Mouse (Mus musculus): ENCODE data around the gene Nipal4. TPM values are rescaled to one million over a fixed set of nuclear protein-coding genes. Genes with fewer than 3 reads are reported as not detected.

Nipal4 gene
- polyA plus RNA-seq (2016; fragmentation: Nextera tagmentation; extraction: Ambion mirVana) = 0.79 TPM in 2 replicates

DNA sequence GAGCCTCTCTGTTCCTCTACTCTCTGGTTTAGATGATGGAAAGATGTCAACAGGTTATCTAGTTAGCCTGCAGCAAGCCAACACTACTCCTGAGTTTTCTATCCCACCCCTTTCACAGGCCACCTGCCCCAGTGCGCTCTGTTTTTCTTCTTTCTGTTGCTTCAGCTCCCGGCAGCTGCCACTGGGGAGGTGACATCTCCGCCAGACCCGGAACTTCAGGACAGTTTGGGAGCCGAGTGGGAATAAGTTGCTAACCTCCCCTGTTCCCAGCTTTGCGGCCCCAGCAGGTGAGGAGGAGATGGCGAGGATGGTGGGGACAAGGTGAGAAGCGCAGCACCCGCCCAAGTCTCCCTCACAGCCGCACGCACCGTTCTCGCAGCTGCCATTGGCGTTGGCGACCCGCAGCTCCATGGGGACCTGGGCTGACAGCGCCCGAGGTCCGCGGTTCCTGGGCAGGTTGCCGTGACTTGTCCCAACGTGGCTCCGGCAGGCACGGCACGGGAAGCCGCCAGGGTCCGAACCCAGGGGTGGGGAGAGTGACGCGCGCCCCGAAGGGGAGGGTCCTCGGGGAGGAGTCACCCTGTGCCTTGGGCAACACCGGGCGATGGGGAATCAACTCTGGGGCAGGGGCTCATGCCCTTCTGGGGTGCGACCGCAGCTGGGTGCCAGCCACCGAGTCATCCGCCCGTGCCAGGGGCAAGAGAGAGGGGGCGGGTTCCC is at the start of gene Nipal4:
TSS of gene Nipal4 (minus strand) at position 643 of the 720 bp plus-strand sequence.
- Histone ChIP-seq H3K4me1 (replicated peaks) (peaks cover 16% of the 10 kb centered on the region), H3K9ac (replicated peaks) (peak within 1 kb of the TSS; percentile 63), H3K27me3 (peaks cover 40% of the 10 kb centered on the region), H3K9me3 (no peaks in the 10 kb centered on the region), H3K36me3 (no peaks in the 10 kb centered on the region), H3K27ac (no peak within 1 kb of the TSS), H3K4me2 (peak within 1 kb of the TSS; percentile 97), H3K4me3 (replicated peaks) (peak within 1 kb of the TSS; percentile 54)
- under 1% methylated on average over 40 of the region's 40 CpGs for WGBS
- ATAC-seq (ENCODE audit: insufficient number of reproducible peaks, insufficient read depth, low FRiP score, low TSS enrichment, low read depth) = no peak

GRCm38 (mm10) chr11:46215354-46215753 is 49.0 kb upstream of the Nipal4 start:
- no peak; the same call in 1 of the 2 replicates for ATAC-seq (ENCODE audit: insufficient number of reproducible peaks, insufficient read depth, low FRiP score, low TSS enrichment, low read depth)
- H3K27ac ChIP-seq = peak overlapping the region; percentile 93

DNA sequence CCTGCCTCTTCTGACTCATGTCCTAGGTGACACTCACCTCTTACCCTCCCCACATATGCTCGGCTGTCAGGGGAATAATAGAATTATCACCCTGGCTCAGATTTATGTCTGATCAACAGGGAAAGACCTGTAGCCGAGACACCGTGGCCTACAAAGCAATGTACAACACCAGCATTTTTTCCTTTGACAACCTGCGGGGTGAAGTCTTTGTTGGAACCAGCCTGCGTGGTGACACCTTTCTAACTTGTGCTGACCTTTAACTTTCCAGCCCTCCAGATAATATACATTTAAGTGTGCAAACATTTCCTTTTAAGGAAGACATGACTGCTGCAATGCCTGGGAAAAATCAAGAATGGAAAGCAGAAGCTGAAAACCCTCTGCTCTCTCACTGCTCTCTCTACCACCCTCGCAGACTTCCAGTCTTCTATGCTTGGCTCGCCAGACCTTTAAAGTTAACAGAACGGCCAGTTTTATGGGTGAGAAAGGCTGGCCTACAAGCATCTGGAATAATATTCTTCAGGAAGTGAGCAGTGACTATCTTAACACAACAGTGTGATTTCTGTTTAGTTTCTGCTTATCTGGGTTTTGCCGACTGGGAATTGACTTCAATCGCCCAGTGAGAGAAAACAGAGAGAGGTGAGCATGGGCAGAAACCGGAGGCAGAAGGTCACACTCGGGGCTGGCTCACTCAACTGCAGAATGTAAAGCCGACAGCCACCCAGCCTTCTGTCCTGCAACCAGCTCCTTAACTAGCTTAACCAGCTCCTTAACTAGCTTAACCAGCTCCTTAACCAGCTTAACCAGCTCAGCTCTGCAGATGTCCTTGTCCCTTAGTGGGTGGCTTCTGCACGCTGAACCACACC is 48.3 kb upstream of the Nipal4 start:
- peak overlapping the region; percentile 24; the same call in 1 of the 2 replicates for H3K9ac ChIP-seq (replicated peaks)
- H3K9me3 ChIP-seq = no peaks in the 10 kb centered on the region
- H3K4me2 ChIP-seq = peak overlapping the region; percentile 19; the same call in 1 of the 2 replicates
- H3K36me3 ChIP-seq = no peaks in the 10 kb centered on the region
- H3K4me1 ChIP-seq (replicated peaks) = peaks cover 33% of the 10 kb centered on the region
- H3K27ac ChIP-seq = peak overlapping the region; percentile 93
- no peaks in the 10 kb centered on the region for H3K27me3 ChIP-seq
- no peak; the same call in 1 of the 2 replicates for ATAC-seq (ENCODE audit: insufficient number of reproducible peaks, insufficient read depth, low FRiP score, low TSS enrichment, low read depth)
- WGBS = 25% methylated on average over 14 of the region's 14 CpGs
- H3K4me3 ChIP-seq (replicated peaks) = no peak overlapping the region

More at GRCm38 (mm10) chr11:46215354-46215753, 49.0 kb upstream of the Nipal4 start:
- Histone ChIP-seq H3K9ac (replicated peaks) (no peak overlapping the region), H3K9me3 (no peaks in the 10 kb centered on the region), H3K4me2 (0 out of 2 replicates have a peak overlapping the region, but pooled peaks have one; percentile 19), H3K4me1 (replicated peaks) (peaks cover 37% of the 10 kb centered on the region), H3K4me3 (replicated peaks) (no peak overlapping the region), H3K27me3 (no peaks in the 10 kb centered on the region), H3K36me3 (0 out of 2 replicates have a peak, but pooled peaks cover 2% of the 10 kb centered on the region)
- 17% methylated on average over 3 of the region's 3 CpGs for WGBS

- peak overlapping the region; percentile 93 for H3K27ac ChIP-seq
- no peak overlapping the region for H3K4me3 ChIP-seq (replicated peaks)
- peaks cover 33% of the 10 kb centered on the region for H3K4me1 ChIP-seq (replicated peaks)
- H3K9ac ChIP-seq (replicated peaks) = peak overlapping the region; percentile 24; the same call in 1 of the 2 replicates
- H3K27me3 ChIP-seq = no peaks in the 10 kb centered on the region
- no peaks in the 10 kb centered on the region for H3K9me3 ChIP-seq
- no peaks in the 10 kb centered on the region for H3K36me3 ChIP-seq
- peak; percentile 89 for ATAC-seq (ENCODE audit: insufficient number of reproducible peaks, insufficient read depth, low FRiP score, low TSS enrichment, low read depth)
- 31% methylated on average over 5 of the region's 5 CpGs for WGBS
- peak overlapping the region; percentile 2; the same call in 1 of the 2 replicates for H3K4me2 ChIP-seq
Measured at GRCm38 (mm10) chr11:46213844-46214243, 47.5 kb upstream of the Nipal4 start.

GRCm38 (mm10) chr11:46211858-46212257 is 45.5 kb upstream of the Nipal4 start:
- H3K27me3 ChIP-seq = no peaks in the 10 kb centered on the region
- no peak overlapping the region for H3K27ac ChIP-seq
- no peak for ATAC-seq (ENCODE audit: insufficient number of reproducible peaks, insufficient read depth, low FRiP score, low TSS enrichment, low read depth)
- 36% methylated on average over 3 of the region's 3 CpGs for WGBS
- H3K4me3 ChIP-seq (replicated peaks) = no peak overlapping the region
- peaks cover 13% of the 10 kb centered on the region; the same call in 1 of the 2 replicates for H3K36me3 ChIP-seq
- H3K9me3 ChIP-seq = no peaks in the 10 kb centered on the region
- no peak overlapping the region for H3K4me2 ChIP-seq
- no peak overlapping the region for H3K9ac ChIP-seq (replicated peaks)
- peaks cover 33% of the 10 kb centered on the region for H3K4me1 ChIP-seq (replicated peaks)

DNA sequence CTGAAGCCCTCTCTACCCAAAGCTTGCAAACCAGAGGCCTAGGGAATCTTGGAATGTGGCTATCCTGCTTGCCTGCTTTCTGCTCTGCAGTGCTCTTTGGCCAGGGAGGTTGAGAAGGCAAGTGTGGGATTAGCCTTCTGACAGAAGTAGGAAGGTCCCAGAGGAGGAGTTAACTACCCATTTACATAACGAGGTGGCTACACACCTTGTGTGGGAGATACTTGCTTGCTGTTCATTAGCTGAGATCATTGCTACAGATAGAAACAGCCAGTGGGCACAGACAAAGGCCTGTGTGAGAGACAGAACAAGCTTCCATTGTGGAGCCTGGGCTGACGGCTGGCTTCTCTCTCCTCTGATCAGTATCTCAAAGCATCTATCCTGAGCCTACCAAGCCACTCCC is 43.6 kb upstream of the Nipal4 start:
- Histone ChIP-seq H3K36me3 (peaks cover 29% of the 10 kb centered on the region; the same call in 1 of the 2 replicates), H3K9me3 (no peaks in the 10 kb centered on the region), H3K4me3 (replicated peaks) (no peak overlapping the region), H3K27me3 (no peaks in the 10 kb centered on the region), H3K4me2 (no peak overlapping the region), H3K4me1 (replicated peaks) (peaks cover 35% of the 10 kb centered on the region), H3K27ac (no peak overlapping the region), H3K9ac (replicated peaks) (no peak overlapping the region)
- 70% methylated on average over 2 of the region's 2 CpGs for WGBS
- no peak for ATAC-seq (ENCODE audit: insufficient number of reproducible peaks, insufficient read depth, low FRiP score, low TSS enrichment, low read depth)

- ATAC-seq (ENCODE audit: insufficient number of reproducible peaks, insufficient read depth, low FRiP score, low TSS enrichment, low read depth) = no peak
- H3K9ac ChIP-seq (replicated peaks) = no peak overlapping the region
- H3K4me2 ChIP-seq = no peak overlapping the region
- H3K4me1 ChIP-seq (replicated peaks) = peaks cover 14% of the 10 kb centered on the region; the same call in 1 of the 2 replicates
- H3K4me3 ChIP-seq (replicated peaks) = no peak overlapping the region
- peaks cover 30% of the 10 kb centered on the region; the same call in 1 of the 2 replicates for H3K36me3 ChIP-seq
- WGBS = 42% methylated on average over 17 of the region's 17 CpGs
- no peaks in the 10 kb centered on the region for H3K9me3 ChIP-seq
- H3K27me3 ChIP-seq = no peaks in the 10 kb centered on the region
- H3K27ac ChIP-seq = no peak overlapping the region
Measured at GRCm38 (mm10) chr11:46205639-46206409, 39.5 kb upstream of the Nipal4 start.

- ATAC-seq (ENCODE audit: insufficient number of reproducible peaks, insufficient read depth, low FRiP score, low TSS enrichment, low read depth) = no peak
- WGBS = 90% methylated on average over 9 of the region's 9 CpGs
Measured at GRCm38 (mm10) chr11:46204841-46205240, 38.5 kb upstream of the Nipal4 start.

DNA sequence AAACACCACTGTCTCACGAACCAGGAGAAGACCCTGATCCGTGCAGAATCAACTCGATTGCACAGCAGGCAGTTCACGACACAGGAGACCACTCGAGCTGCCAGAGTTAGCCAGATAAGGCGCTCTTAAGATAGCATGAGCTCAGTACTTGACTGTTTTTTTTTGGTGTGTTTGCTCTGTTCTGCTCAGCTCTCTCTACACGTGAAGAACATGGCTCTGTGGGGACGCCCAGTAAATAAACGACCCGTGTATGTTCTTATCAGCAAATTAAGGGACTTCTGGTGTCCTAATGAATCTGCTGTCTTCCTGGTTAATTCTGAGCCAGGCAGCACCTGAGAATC is 36.2 kb upstream of the Nipal4 start:
- Histone ChIP-seq H3K4me3 (replicated peaks) (no peak overlapping the region), H3K27ac (no peak overlapping the region)

More at GRCm38 (mm10) chr11:46204841-46205240, 38.5 kb upstream of the Nipal4 start:
- H3K9me3 ChIP-seq = no peaks in the 10 kb centered on the region
- H3K9ac ChIP-seq (replicated peaks) = no peak overlapping the region
- no peak overlapping the region for H3K4me2 ChIP-seq
- H3K27me3 ChIP-seq = no peaks in the 10 kb centered on the region
- H3K4me3 ChIP-seq (replicated peaks) = no peak overlapping the region
- no peak overlapping the region for H3K27ac ChIP-seq
- H3K4me1 ChIP-seq (replicated peaks) = peaks cover 14% of the 10 kb centered on the region; the same call in 1 of the 2 replicates
- peaks cover 39% of the 10 kb centered on the region; the same call in 1 of the 2 replicates for H3K36me3 ChIP-seq

GRCm38 (mm10) chr11:46201636-46202546 is 35.6 kb upstream of the Nipal4 start:
- H3K4me1 ChIP-seq (replicated peaks) = peaks cover 14% of the 10 kb centered on the region; the same call in 1 of the 2 replicates
- no peak overlapping the region for H3K27ac ChIP-seq
- H3K36me3 ChIP-seq = peaks cover 53% of the 10 kb centered on the region
- H3K27me3 ChIP-seq = no peaks in the 10 kb centered on the region
- no peaks in the 10 kb centered on the region for H3K9me3 ChIP-seq
- H3K4me2 ChIP-seq = no peak overlapping the region
- 47% methylated on average over 20 of the region's 20 CpGs for WGBS
- H3K4me3 ChIP-seq (replicated peaks) = no peak overlapping the region
- no peak overlapping the region for H3K9ac ChIP-seq (replicated peaks)
- no peak for ATAC-seq (ENCODE audit: insufficient number of reproducible peaks, insufficient read depth, low FRiP score, low TSS enrichment, low read depth)

More for the DNA sequence above, 36.2 kb upstream of the Nipal4 start:
- H3K9me3 ChIP-seq = no peaks in the 10 kb centered on the region
- peaks cover 14% of the 10 kb centered on the region; the same call in 1 of the 2 replicates for H3K4me1 ChIP-seq (replicated peaks)
- WGBS = 55% methylated on average over 10 of the region's 10 CpGs
- no peak overlapping the region for H3K9ac ChIP-seq (replicated peaks)
- H3K27me3 ChIP-seq = no peaks in the 10 kb centered on the region
- ATAC-seq (ENCODE audit: insufficient number of reproducible peaks, insufficient read depth, low FRiP score, low TSS enrichment, low read depth) = no peak
- H3K36me3 ChIP-seq = peaks cover 56% of the 10 kb centered on the region
- no peak overlapping the region for H3K4me2 ChIP-seq
